ENCODE assay signal across 8 mouse cellular contexts in the genomic region with DNA sequence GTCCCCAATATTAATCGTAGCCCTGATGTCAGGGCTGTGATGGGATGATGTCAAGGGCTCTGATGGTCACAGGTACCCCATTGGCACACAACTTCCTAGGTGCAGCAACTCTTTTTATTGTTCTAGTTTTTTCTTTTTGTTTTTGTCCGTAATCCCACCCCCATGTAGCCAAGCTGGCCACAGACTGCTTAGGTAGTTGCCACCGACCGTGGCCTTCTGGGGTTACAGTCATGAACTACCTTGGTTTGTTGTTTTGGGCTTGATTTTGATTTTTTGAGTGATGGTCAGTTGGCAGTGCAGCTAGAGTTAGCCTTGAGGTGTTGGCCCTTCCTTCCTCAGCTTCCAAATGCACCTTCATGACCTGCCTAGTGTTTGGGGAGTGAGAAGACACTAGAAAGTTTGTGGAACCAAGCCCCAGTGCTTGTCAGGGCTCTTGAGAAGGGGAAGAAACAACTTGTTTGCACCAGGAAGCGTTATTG. TPM values are rescaled to one million over a fixed set of nuclear protein-coding genes. Genes with fewer than 3 reads are reported as not detected.
A peak's percentile ranks its signal among the peaks of the same experiment; 100 is the strongest.
DNase-seq lines count a peak whose midpoint lies in the region; ATAC-seq and TF ChIP-seq lines count a peak whose summit lies in the region.

A gene (minus strand): TSS at position 51 of the 479 bp plus-strand sequence.

- no peaks in the 10 kb centered on the region for H3K27me3 ChIP-seq in kidney, adult 2 months (replicated peaks; ENCODE audit: control insufficient read depth, insufficient read depth, low read length)
- no peaks in the 10 kb centered on the region for H3K27me3 ChIP-seq in hindbrain, postnatal 0 days (ENCODE audit: insufficient read depth, low read length)

- TF ChIP-seq CTCF in kidney, adult 2 months (conservative IDR thresholded peaks at IDR 0.05; ENCODE audit: insufficient read depth, insufficient read length, low read depth, low read length): no peak
- no peak for TF ChIP-seq CTCF in gastrocnemius, adult 2 months (IDR thresholded peaks at IDR 0.05)
- no peak for TF ChIP-seq CTCF in hindbrain, postnatal 0 days (IDR thresholded peaks at IDR 0.05; ENCODE audit: low read depth)

- WGBS in kidney, adult 2 months: 55% methylated on average over 5 of the region's 5 CpGs
- 55% methylated on average over 5 of the region's 5 CpGs for WGBS in hindbrain, postnatal 0 days

- peaks cover 23% of the 10 kb centered on the region for H3K4me1 ChIP-seq in kidney, adult 2 months (ENCODE audit: control insufficient read depth, insufficient read depth, low read length)
- H3K4me1 ChIP-seq in hindbrain, postnatal 0 days (ENCODE audit: insufficient read depth, low read length): peaks cover 15% of the 10 kb centered on the region

- H3K9ac ChIP-seq in hindbrain, postnatal 0 days (replicated peaks; ENCODE audit: low read length): peak within 1 kb of the TSS; percentile 94

- no peaks in the 10 kb centered on the region for H3K9me3 ChIP-seq in hindbrain, postnatal 0 days (ENCODE audit: low read length)

- H3K27ac ChIP-seq in kidney, adult 2 months (ENCODE audit: insufficient read depth, low read depth, low read length): peak within 1 kb of the TSS; percentile 70
- peak within 1 kb of the TSS; percentile 92 for H3K27ac ChIP-seq in gastrocnemius, adult 2 months
- H3K27ac ChIP-seq in hindbrain, postnatal 0 days: peak within 1 kb of the TSS; percentile 84

- H3K36me3 ChIP-seq in kidney, adult 2 months (ENCODE audit: control insufficient read depth, insufficient read depth, low read length): no peaks in the 10 kb centered on the region
- H3K36me3 ChIP-seq in hindbrain, postnatal 0 days (ENCODE audit: insufficient read depth, low read length): no peaks in the 10 kb centered on the region

- no peak; the same call in 1 of the 2 replicates for ATAC-seq in hindbrain, postnatal 0 days
- no peak for ATAC-seq in megakaryocyte, adult 5-6 weeks (ENCODE audit: poor library complexity, severe bottlenecking)

- no peak for TF ChIP-seq POLR2A in kidney, adult 2 months (IDR thresholded peaks at IDR 0.05; ENCODE audit: low read depth, low read length)

- no peak for DNase-seq in kidney, adult 2 months
- DNase-seq in kidney, adult 8-10 months: no peak
- no peak for DNase-seq in adrenal gland, postnatal 10 days
- no peak for DNase-seq in gastrocnemius, adult 2 months
- no peak for DNase-seq in hindbrain, postnatal 0 days (ENCODE audit: low spot score)
- DNase-seq in embryo, embryonic 11 days: no peak
- no peak for DNase-seq in T-cell, adult 2 months (ENCODE audit: low spot score)

- peak within 1 kb of the TSS; percentile 82 for H3K4me2 ChIP-seq in hindbrain, postnatal 0 days (ENCODE audit: low read depth, low read length)

- peak within 1 kb of the TSS; percentile 81 for H3K4me3 ChIP-seq in kidney, adult 2 months (ENCODE audit: insufficient read depth, low read depth, low read length)
- peak within 1 kb of the TSS; percentile 83 for H3K4me3 ChIP-seq in gastrocnemius, adult 2 months
- peak within 1 kb of the TSS; percentile 92 for H3K4me3 ChIP-seq in hindbrain, postnatal 0 days (ENCODE audit: low read length)

- intact Hi-C loops in gastrocnemius, adult 2 months (cut with DNase I): no loop called here

RNA-seq across cellular contexts. Expression of the gene that starts here (rescaled TPM):
- 519 and 582 TPM in 2 replicates for polyA plus RNA-seq in kidney, adult 2 months (2012; rRNA removed)
- 100 to 1,000 TPM; 131 to 148 TPM for total RNA-seq in adrenal gland, postnatal 10 days (2021)
- total RNA-seq in gastrocnemius, adult 2 months (2021): 10 to 100 TPM; 35.4 to 43.5 TPM
- 82.8 and 88.9 TPM in 2 replicates for total RNA-seq in hindbrain, postnatal 0 days (2014; rRNA removed)
- 94.3 and 102 TPM in 2 replicates for polyA plus RNA-seq in hindbrain, postnatal 0 days (2015; fragmentation: Nextera tagmentation; extraction: Ambion mirVana)
- 37.8 and 40.8 TPM in 2 replicates for total RNA-seq in megakaryocyte, adult 5-6 weeks (2015)
- total RNA-seq in megakaryocyte, adult 5-6 weeks (2017): 40.1 and 43.8 TPM in 2 replicates
